Mouse (Mus musculus) embryonic facial prominence, embryonic 11.5 days (tissue): Measurements from ENCODE around the gene Dapk2. TPM values are rescaled to one million over a fixed set of nuclear protein-coding genes. Genes with fewer than 3 reads are reported as not detected.

Source experiments
- ATAC-seq: fragments of 200-750 bp; cut with Nextera tagmentation; replicated peaks from 2 replicates; pipeline ENCODE4 v1.8.0; 2017; ENCODE audit warnings: low read depth; ENCODE audit not compliant: insufficient number of reproducible peaks, low FRiP score, low TSS enrichment
- DNase-seq: peaks from one replicate; pipeline ENCODE4 v3.0.0-alpha.2; 2015; ENCODE audit warnings: low spot score
- H3K27ac ChIP-seq: fragments of 300-500 bp; sonication (generic); replicated peaks from 2 replicates; pipeline ENCODE4 v1.5.1; 2014; ENCODE audit warnings: mild to moderate bottlenecking, low read depth, low read length, control low read depth
- H3K27me3 ChIP-seq: fragments of 300-500 bp; sonication (generic); 2 replicates; pipeline ENCODE4 v1.6.1; 2014; ENCODE audit warnings: mild to moderate bottlenecking, low read length, moderate library complexity, mixed read lengths; ENCODE audit not compliant: control insufficient read depth, insufficient read depth
- H3K36me3 ChIP-seq: fragments of 300-500 bp; sonication (generic); replicated peaks from 2 replicates; pipeline ENCODE4 v1.6.1; 2014; ENCODE audit warnings: low read depth, mild to moderate bottlenecking, low read length, moderate library complexity, mixed read lengths; ENCODE audit not compliant: control insufficient read depth, insufficient read depth
- H3K4me1 ChIP-seq: fragments of 300-500 bp; sonication (generic); 2 replicates; pipeline ENCODE4 v1.6.1; 2014; ENCODE audit warnings: low read length, mixed read lengths; ENCODE audit not compliant: control insufficient read depth, insufficient read depth
- H3K4me2 ChIP-seq: fragments of 300-500 bp; sonication (generic); 2 replicates; pipeline ENCODE4 v1.6.1; 2014; ENCODE audit warnings: low read depth, mild to moderate bottlenecking, control low read depth, low read length, moderate library complexity
- H3K4me3 ChIP-seq: fragments of 300-500 bp; sonication (generic); 2 replicates; pipeline ENCODE4 v1.5.1; 2014; ENCODE audit warnings: low read depth, low read length, control low read depth
- H3K9ac ChIP-seq: fragments of 300-500 bp; sonication (generic); replicated peaks from 2 replicates; pipeline ENCODE4 v1.6.1; 2014; ENCODE audit warnings: mild to moderate bottlenecking, control low read depth, low read length
- H3K9me3 ChIP-seq: fragments of 300-500 bp; sonication (generic); replicated peaks from 2 replicates; pipeline ENCODE4 v1.6.1; 2016; ENCODE audit warnings: mild to moderate bottlenecking, low read length, inconsistent platforms, mixed read lengths; ENCODE audit not compliant: control insufficient read depth
- WGBS: fragments of 180-500 bp; shearing (Covaris S2); extraction: QIAGEN DNeasy Blood & Tissue Kit; methylation state at CpG from one replicate; pipeline ENCODE4 v1.1.7; 2014; 5-methylcytosine and 5-hydroxymethylcytosine counted together
- polyA plus RNA-seq: library from polyadenylated mRNA; unstranded; fragments of >200 nt; fragmentation: Nextera tagmentation; extraction: Ambion mirVana; gene quantifications from 2 replicates; pipeline ENCODE4 v1.2.1, GENCODE M21; 2014

The Dapk2 gene
- polyA plus RNA-seq, 1 experiment from 2014 or later: 6.2 TPM

- Histone ChIP-seq H3K27ac (no peak overlapping the region), H3K4me3 (no peak overlapping the region), H3K4me1 (no peaks in the 10 kb centered on the region), H3K4me2 (no peak overlapping the region), H3K9ac (no peak overlapping the region), H3K9me3 (no peaks in the 10 kb centered on the region), H3K36me3 (no peaks in the 10 kb centered on the region), H3K27me3 (no peaks in the 10 kb centered on the region)
- DNase-seq: no peak
- ATAC-seq: no peak
- WGBS: 85% methylated on average over 4 of the region's 4 CpGs
Measured at GRCm38 (mm10) chr9:66298783-66299182, 140.8 kb downstream of the Dapk2 start.

- H3K9me3 ChIP-seq: no peaks in the 10 kb centered on the region
- no peak for ATAC-seq
- no peak for DNase-seq
- no peak overlapping the region for H3K4me3 ChIP-seq
- no peaks in the 10 kb centered on the region for H3K27me3 ChIP-seq
- no peak overlapping the region for H3K9ac ChIP-seq
- no peaks in the 10 kb centered on the region for H3K36me3 ChIP-seq
- WGBS: 86% methylated on average over 2 of the region's 2 CpGs
- H3K27ac ChIP-seq: no peak overlapping the region
- H3K4me1 ChIP-seq: no peaks in the 10 kb centered on the region
- no peak overlapping the region for H3K4me2 ChIP-seq
Measured at GRCm38 (mm10) chr9:66300448-66301027, 142.5 kb downstream of the Dapk2 start.

GRCm38 (mm10) chr9:66304320-66305090 is 146.5 kb downstream of the Dapk2 start:
- H3K9ac ChIP-seq: no peak overlapping the region
- no peak overlapping the region for H3K27ac ChIP-seq
- no peak overlapping the region for H3K4me2 ChIP-seq
- H3K9me3 ChIP-seq: no peaks in the 10 kb centered on the region
- no peak for ATAC-seq
- H3K36me3 ChIP-seq: no peaks in the 10 kb centered on the region
- H3K4me1 ChIP-seq: no peaks in the 10 kb centered on the region
- 83% methylated on average over 3 of the region's 3 CpGs for WGBS
- no peaks in the 10 kb centered on the region for H3K27me3 ChIP-seq
- DNase-seq: no peak
- H3K4me3 ChIP-seq: no peak overlapping the region

- no peak for DNase-seq
- H3K4me1 ChIP-seq: no peaks in the 10 kb centered on the region
- H3K4me2 ChIP-seq: 0 out of 2 replicates have a peak overlapping the region, but pooled peaks have one; percentile 4
- H3K9me3 ChIP-seq: no peaks in the 10 kb centered on the region
- no peaks in the 10 kb centered on the region for H3K27me3 ChIP-seq
- H3K27ac ChIP-seq: no peak overlapping the region
- 53% methylated on average over 25 of the region's 25 CpGs for WGBS
- H3K4me3 ChIP-seq: no peak overlapping the region
- no peak for ATAC-seq
- H3K9ac ChIP-seq: no peak overlapping the region
- H3K36me3 ChIP-seq: no peaks in the 10 kb centered on the region
Measured at GRCm38 (mm10) chr9:66305121-66306112, 147.4 kb downstream of the Dapk2 start.

DNA sequence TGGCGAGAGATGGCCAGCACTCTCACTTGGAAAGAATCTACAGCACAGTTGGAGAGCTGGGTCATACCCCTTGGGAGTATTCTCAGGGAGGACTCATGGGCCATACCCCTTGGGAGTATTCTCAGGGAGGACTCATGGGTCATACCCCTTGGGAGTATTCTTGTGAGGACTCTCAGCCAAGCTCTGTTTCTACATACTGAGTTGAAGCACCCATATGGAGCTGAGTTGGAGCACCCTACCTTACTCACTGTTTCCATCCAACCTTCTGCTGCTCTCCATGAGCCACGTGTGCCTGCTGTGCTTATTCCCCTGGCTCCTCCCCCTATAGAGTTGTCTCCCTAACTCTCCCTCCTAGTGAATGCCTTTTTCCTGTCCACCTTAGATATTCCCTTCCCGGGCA is 148.4 kb downstream of the Dapk2 start:
- Histone ChIP-seq H3K36me3 (no peaks in the 10 kb centered on the region), H3K9ac (no peak overlapping the region), H3K4me2 (no peak overlapping the region), H3K4me3 (no peak overlapping the region), H3K27ac (no peak overlapping the region), H3K4me1 (no peaks in the 10 kb centered on the region), H3K27me3 (no peaks in the 10 kb centered on the region), H3K9me3 (no peaks in the 10 kb centered on the region)
- DNase-seq (no peak), ATAC-seq (no peak)
- WGBS: 74% methylated on average over 3 of the region's 3 CpGs

GRCm38 (mm10) chr9:66307341-66307740 is 149.3 kb downstream of the Dapk2 start:
- WGBS: 19% methylated on average over 2 of the region's 2 CpGs
- DNase-seq: peak; percentile 81
- Histone ChIP-seq H3K27ac (no peak overlapping the region), H3K9me3 (no peaks in the 10 kb centered on the region), H3K4me3 (no peak overlapping the region), H3K36me3 (no peaks in the 10 kb centered on the region), H3K27me3 (no peaks in the 10 kb centered on the region), H3K4me1 (no peaks in the 10 kb centered on the region), H3K9ac (no peak overlapping the region), H3K4me2 (no peak overlapping the region)
- no peak for ATAC-seq

- H3K4me2 ChIP-seq: no peak overlapping the region
- H3K9ac ChIP-seq: no peak overlapping the region
- H3K36me3 ChIP-seq: no peaks in the 10 kb centered on the region
- no peaks in the 10 kb centered on the region for H3K9me3 ChIP-seq
- no peak for ATAC-seq
- H3K27ac ChIP-seq: no peak overlapping the region
- no peak for DNase-seq
- 77% methylated on average over 4 of the region's 4 CpGs for WGBS
- H3K4me1 ChIP-seq: no peaks in the 10 kb centered on the region
- H3K4me3 ChIP-seq: no peak overlapping the region
- H3K27me3 ChIP-seq: no peaks in the 10 kb centered on the region
Measured at GRCm38 (mm10) chr9:66308741-66309140, 150.7 kb downstream of the Dapk2 start.
